Mouse (Mus musculus) limb, embryonic 12.5 days (tissue): ENCODE measurements around the gene Il17d. TPM values are rescaled to one million over a fixed set of nuclear protein-coding genes. Genes with fewer than 3 reads are reported as not detected.
A peak's percentile ranks its signal among the peaks of the same experiment; 100 is the strongest.

ENCODE experiments used
- ATAC-seq: fragments of 200-750 bp; cut with Nextera tagmentation; 2 replicates; pipeline ENCODE4 v1.8.0; 2017; ENCODE audit warnings: low read depth, moderate TSS enrichment; ENCODE audit not compliant: insufficient number of reproducible peaks, insufficient read depth, low FRiP score, low TSS enrichment
- H3K27ac ChIP-seq: fragments of 300-500 bp; sonication (generic); 2 replicates; pipeline ENCODE4 v1.5.1; 2016; ENCODE audit warnings: mild to moderate bottlenecking, moderate library complexity
- H3K27me3 ChIP-seq: fragments of 300-500 bp; sonication (generic); 2 replicates; pipeline ENCODE4 v1.6.1; 2016; ENCODE audit warnings: mild to moderate bottlenecking, moderate library complexity
- H3K36me3 ChIP-seq: fragments of 300-500 bp; sonication (generic); 2 replicates; pipeline ENCODE4 v1.6.1; 2016; ENCODE audit warnings: mild to moderate bottlenecking, moderate library complexity
- H3K4me1 ChIP-seq: fragments of 300-500 bp; sonication (generic); replicated peaks from 2 replicates; pipeline ENCODE4 v1.6.1; 2016
- H3K4me2 ChIP-seq: fragments of 300-500 bp; sonication (generic); 2 replicates; pipeline ENCODE4 v1.6.1; 2016; ENCODE audit warnings: mild to moderate bottlenecking, moderate library complexity
- H3K4me3 ChIP-seq: fragments of 300-500 bp; sonication (generic); replicated peaks from 2 replicates; pipeline ENCODE4 v1.5.1; 2016; ENCODE audit warnings: mild to moderate bottlenecking
- H3K9ac ChIP-seq: fragments of 300-500 bp; sonication (generic); replicated peaks from 2 replicates; pipeline ENCODE4 v1.6.1; 2016; ENCODE audit warnings: mild to moderate bottlenecking, moderate library complexity
- H3K9me3 ChIP-seq: fragments of 300-500 bp; sonication (generic); 2 replicates; pipeline ENCODE4 v1.6.1; 2016; ENCODE audit warnings: mild to moderate bottlenecking, moderate library complexity
- WGBS: fragments of 180-500 bp; shearing (Covaris S2); methylation state at CpG from one replicate; pipeline ENCODE4 v1.1.7; 2016; 5-methylcytosine and 5-hydroxymethylcytosine counted together
- polyA plus RNA-seq: library from polyadenylated mRNA; unstranded; fragments of >200 nt; fragmentation: Nextera tagmentation; extraction: Ambion mirVana; gene quantifications from 2 replicates; pipeline ENCODE4 v1.2.1, GENCODE M21; 2016

The Il17d gene
- 3.5 and 4.8 TPM in 2 replicates for polyA plus RNA-seq

DNA sequence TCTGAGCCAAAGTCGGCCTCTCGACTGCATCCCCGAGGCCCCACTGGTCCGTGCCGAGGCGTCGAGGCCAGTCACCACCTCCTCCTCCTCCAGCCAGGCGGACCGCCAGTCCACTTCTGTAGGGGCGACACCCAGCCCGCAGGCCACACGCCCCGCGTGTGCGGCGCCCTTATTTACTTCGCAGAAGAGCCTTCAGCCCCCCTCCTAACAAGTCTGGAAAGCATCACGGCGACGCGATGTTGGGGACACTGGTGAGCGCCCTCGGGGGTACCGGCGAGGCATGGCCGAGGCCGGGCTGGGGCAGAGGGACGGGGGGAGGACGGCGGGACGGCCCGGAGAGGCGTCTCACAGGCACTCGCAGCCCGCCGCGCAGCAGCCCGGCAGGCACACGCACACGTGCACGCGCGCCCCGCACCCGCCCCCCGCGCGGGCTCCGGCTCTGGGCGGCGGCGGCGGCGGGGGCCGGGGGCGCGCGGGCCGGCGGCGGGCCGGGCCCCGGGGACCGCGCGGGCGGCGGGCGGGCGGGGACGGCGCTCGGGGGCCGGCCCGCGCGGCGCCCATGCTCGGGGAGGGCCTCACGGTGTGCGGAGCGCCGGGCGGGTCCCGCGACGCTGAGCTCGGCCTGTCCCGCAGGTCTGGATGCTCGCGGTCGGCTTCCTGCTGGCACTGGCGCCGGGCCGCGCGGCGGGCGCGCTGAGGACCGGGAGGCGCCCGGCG, at the start of gene Il17d:
TSS of gene Il17d (plus strand) at position 107 of the 717 bp plus-strand sequence.
- WGBS: under 1% methylated on average over 82 of the region's 104 CpGs
- Histone ChIP-seq H3K27me3 (peaks cover 14% of the 10 kb centered on the region; the same call in 1 of the 2 replicates), H3K4me1 (peaks cover 11% of the 10 kb centered on the region), H3K4me2 (peak within 1 kb of the TSS; percentile 76), H3K27ac (peak within 1 kb of the TSS; percentile 80), H3K9me3 (no peaks in the 10 kb centered on the region), H3K9ac (peak within 1 kb of the TSS; percentile 74), H3K36me3 (no peaks in the 10 kb centered on the region), H3K4me3 (peak within 1 kb of the TSS; percentile 79)
- no peak for ATAC-seq

DNA sequence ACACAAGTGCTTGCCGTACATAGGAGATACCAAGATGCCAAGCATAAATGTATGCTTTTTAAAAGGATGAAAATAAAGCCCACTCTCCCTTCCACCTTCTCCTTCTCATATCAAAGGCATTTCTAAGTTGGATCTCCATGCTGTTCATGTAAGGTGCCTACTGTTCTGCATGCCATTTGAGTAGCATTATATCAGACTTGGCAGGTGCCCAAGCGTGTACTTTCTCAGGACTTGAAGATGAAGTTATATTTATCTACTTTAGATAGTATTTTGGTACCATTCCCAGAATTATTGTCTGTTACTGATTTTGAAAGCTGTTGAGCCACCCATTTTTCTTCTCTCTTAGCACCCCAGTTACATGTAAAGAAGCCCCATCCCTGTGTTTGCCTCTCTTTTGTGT, 49.5 kb upstream of the Il17d start:
- Histone ChIP-seq H3K4me3 (no peak overlapping the region), H3K27me3 (no peaks in the 10 kb centered on the region), H3K9ac (no peak overlapping the region), H3K4me1 (no peaks in the 10 kb centered on the region), H3K9me3 (no peaks in the 10 kb centered on the region), H3K4me2 (no peak overlapping the region), H3K36me3 (0 out of 2 replicates have a peak, but pooled peaks cover 8% of the 10 kb centered on the region), H3K27ac (no peak overlapping the region)
- no peak for ATAC-seq
- WGBS: 81% methylated on average over 2 of the region's 2 CpGs

DNA sequence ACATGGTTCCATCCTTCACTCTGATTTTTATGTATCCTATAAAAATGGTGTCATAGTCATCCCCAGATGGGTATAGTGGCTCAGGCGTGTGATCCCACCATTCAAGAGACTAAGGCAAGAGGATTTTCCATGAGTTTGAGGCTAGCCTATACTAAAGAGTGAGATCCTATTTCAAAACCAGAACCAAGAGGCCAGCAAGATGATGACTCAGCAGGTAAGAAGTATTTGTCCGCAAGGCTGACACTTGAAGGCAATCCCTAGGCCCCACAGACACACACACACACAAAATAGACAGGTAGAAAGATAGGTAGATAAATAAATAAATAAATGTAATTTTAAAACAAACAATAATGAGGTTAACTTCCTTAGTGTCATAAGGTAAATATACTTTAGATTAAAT, 42.3 kb upstream of the Il17d start:
- Histone ChIP-seq H3K36me3 (0 out of 2 replicates have a peak, but pooled peaks cover 2% of the 10 kb centered on the region), H3K27ac (no peak overlapping the region), H3K4me1 (no peaks in the 10 kb centered on the region), H3K4me2 (no peak overlapping the region), H3K9me3 (no peaks in the 10 kb centered on the region), H3K9ac (no peak overlapping the region), H3K27me3 (no peaks in the 10 kb centered on the region), H3K4me3 (no peak overlapping the region)
- WGBS: 83% methylated on average over 2 of the region's 2 CpGs
- ATAC-seq: no peak

DNA sequence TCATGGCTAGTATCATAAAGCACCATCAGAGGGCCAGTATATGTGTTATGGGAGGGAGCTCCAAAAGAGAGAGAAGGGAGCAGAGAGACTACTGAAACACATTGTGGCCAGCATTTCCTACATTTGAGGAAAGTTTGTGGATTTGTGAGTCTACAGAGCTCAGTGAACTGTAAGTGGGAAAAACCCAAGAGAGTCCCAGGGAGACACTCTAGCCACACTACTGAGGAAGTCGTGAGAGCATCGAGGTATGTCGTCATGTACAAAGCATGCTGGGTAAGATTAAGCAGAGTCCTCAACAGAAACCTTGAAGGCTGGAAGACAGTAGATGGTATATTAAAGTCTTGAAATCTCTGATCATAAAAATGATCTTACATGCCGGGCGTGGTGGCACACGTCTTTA, 40.4 kb upstream of the Il17d start:
- H3K27me3 ChIP-seq: no peaks in the 10 kb centered on the region
- H3K36me3 ChIP-seq: 0 out of 2 replicates have a peak, but pooled peaks cover 2% of the 10 kb centered on the region
- no peak overlapping the region for H3K4me3 ChIP-seq
- no peak overlapping the region for H3K27ac ChIP-seq
- no peak overlapping the region for H3K4me2 ChIP-seq
- 95% methylated on average over 6 of the region's 6 CpGs for WGBS
- H3K9ac ChIP-seq: no peak overlapping the region
- H3K4me1 ChIP-seq: no peaks in the 10 kb centered on the region
- no peak for ATAC-seq
- H3K9me3 ChIP-seq: no peaks in the 10 kb centered on the region

DNA sequence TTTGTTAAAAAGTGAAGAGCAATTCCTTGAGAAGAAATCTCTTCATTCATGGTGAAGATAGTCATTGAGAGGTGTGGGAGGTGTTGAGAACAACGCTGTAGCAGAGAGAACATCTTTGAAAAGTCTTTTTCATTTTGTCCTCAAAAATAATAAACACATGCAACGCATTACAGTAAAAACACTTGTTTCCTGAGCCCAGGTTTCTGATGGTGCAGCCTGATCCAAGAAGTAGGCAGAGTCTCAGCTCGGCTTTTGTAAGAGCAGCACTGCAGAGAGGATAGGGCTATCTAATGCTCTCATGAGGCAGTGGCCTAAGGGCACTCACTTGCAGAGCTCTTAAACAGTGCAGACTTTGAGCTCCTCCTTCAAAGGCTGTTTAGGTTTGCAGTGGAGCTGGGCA, 34.9 kb upstream of the Il17d start:
- WGBS: 75% methylated on average over 3 of the region's 3 CpGs
- Histone ChIP-seq H3K4me3 (no peak overlapping the region), H3K27me3 (no peaks in the 10 kb centered on the region), H3K36me3 (peaks cover 12% of the 10 kb centered on the region), H3K27ac (no peak overlapping the region), H3K4me1 (no peaks in the 10 kb centered on the region), H3K9me3 (no peaks in the 10 kb centered on the region), H3K4me2 (no peak overlapping the region), H3K9ac (no peak overlapping the region)
- ATAC-seq: no peak

DNA sequence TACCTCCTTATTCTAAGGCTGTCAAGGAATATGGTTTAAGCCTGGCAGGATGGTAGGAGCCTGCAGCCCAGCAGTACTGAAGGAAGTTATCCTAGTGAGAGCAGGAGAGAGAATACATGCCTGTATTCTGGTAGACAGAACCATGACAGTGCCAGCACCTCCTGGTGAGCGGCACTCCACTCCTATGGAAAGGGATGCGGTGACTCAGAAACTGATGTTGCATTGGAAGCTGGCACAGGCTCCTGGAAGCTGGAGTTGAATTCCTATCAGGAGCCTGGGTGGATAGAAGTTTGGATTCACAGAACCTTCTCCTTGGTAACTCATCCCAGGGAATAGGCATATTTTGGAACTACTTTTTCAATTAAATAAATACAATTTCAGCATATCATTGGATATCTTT, 30.7 kb upstream of the Il17d start:
- no peak overlapping the region for H3K4me2 ChIP-seq
- no peaks in the 10 kb centered on the region for H3K27me3 ChIP-seq
- ATAC-seq: no peak
- no peak overlapping the region for H3K4me3 ChIP-seq
- H3K36me3 ChIP-seq: peaks cover 10% of the 10 kb centered on the region
- H3K4me1 ChIP-seq: no peaks in the 10 kb centered on the region
- no peak overlapping the region for H3K27ac ChIP-seq
- 97% methylated on average over 2 of the region's 2 CpGs for WGBS
- no peaks in the 10 kb centered on the region for H3K9me3 ChIP-seq
- H3K9ac ChIP-seq: no peak overlapping the region

DNA sequence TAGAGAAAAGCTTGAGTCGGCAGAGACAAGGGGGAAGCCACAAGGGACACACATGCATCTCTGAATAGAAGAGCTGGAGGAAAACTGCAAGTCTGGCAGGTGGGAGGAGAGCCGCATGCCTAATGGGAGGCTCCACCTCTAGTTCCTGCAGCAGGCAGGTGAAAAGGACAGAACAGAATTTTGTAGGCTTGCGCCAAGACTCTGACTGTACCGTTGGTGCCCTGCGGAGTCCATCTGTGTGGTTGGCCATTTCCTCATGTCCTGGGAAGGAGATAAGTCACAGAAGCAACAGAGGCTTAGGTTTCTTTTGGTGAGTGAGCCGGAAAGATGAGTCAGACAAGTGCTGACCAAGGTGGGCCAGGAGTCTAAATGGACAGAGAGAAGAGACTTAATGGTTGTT, 20.8 kb upstream of the Il17d start:
- Histone ChIP-seq H3K27me3 (no peaks in the 10 kb centered on the region), H3K36me3 (peaks cover 3% of the 10 kb centered on the region; the same call in 1 of the 2 replicates), H3K9ac (no peak overlapping the region), H3K9me3 (no peaks in the 10 kb centered on the region), H3K4me2 (no peak overlapping the region), H3K27ac (no peak overlapping the region), H3K4me3 (no peak overlapping the region), H3K4me1 (no peaks in the 10 kb centered on the region)
- WGBS: 86% methylated on average over 6 of the region's 6 CpGs
- no peak for ATAC-seq

DNA sequence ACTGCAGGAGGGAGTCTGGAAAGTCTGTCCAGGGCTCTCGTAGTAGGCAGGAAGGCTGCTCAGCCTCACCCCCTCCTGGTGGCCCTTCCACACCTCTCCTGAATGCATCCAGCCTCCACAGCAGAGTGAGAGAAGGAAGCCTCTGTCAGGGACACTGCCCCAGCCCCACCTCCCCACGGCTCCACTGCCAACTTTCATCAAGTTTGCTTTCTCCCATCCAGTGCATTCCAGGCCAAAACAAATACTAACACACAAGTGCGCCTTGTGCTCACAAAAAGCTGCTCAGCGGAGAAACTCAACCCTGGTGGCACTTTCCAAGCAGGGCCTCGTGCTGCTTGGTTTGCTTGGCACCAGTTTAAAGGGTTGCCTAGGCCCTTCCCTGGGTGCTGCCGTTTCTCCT, 15.0 kb upstream of the Il17d start:
- no peak overlapping the region; the same call in 1 of the 2 replicates for H3K9ac ChIP-seq
- H3K27me3 ChIP-seq: no peaks in the 10 kb centered on the region
- no peak overlapping the region for H3K4me3 ChIP-seq
- H3K9me3 ChIP-seq: no peaks in the 10 kb centered on the region
- H3K4me1 ChIP-seq: peaks cover 6% of the 10 kb centered on the region; the same call in 1 of the 2 replicates
- peak; percentile 68 for ATAC-seq
- no peaks in the 10 kb centered on the region for H3K36me3 ChIP-seq
- H3K27ac ChIP-seq: 0 out of 2 replicates have a peak overlapping the region, but pooled peaks have one; percentile 35
- no peak overlapping the region for H3K4me2 ChIP-seq
- WGBS: 66% methylated on average over 6 of the region's 6 CpGs

DNA sequence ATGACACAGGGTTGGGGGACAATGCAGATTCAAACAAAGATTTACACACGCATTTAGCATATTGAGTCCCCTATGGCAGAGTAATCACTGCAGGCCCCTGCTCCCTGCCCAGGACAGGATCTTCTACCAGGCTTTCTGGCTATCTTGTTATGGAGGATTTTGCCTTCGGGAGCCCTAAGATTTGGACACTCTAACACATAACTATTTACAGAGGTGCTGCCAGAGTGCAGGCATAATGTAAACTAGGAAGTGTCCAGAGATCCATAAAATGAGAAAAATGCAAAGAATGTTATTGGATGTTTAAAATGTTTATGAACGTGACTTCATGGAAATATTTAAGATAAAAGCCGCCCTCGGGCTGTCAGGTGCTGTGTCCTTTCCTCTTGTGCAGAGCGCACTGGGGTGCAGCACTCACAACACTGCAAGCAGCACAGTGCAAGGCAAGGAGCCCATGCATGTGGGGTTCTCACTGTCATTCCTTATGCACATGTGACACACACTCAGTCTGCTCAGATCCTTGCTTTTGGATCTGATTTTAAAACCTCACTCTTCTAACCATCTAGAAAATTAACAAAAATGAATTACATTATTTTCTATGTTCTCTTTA, 9.3 kb upstream of the Il17d start:
- Histone ChIP-seq H3K36me3 (0 out of 2 replicates have a peak, but pooled peaks cover 8% of the 10 kb centered on the region), H3K9me3 (no peaks in the 10 kb centered on the region), H3K9ac (no peak overlapping the region), H3K27ac (no peak overlapping the region; the same call in 1 of the 2 replicates), H3K27me3 (no peaks in the 10 kb centered on the region), H3K4me2 (peak overlapping the region; percentile 2; the same call in 1 of the 2 replicates), H3K4me3 (no peak overlapping the region), H3K4me1 (peaks cover 16% of the 10 kb centered on the region)
- ATAC-seq: no peak
- 69% methylated on average over 6 of the region's 6 CpGs for WGBS

DNA sequence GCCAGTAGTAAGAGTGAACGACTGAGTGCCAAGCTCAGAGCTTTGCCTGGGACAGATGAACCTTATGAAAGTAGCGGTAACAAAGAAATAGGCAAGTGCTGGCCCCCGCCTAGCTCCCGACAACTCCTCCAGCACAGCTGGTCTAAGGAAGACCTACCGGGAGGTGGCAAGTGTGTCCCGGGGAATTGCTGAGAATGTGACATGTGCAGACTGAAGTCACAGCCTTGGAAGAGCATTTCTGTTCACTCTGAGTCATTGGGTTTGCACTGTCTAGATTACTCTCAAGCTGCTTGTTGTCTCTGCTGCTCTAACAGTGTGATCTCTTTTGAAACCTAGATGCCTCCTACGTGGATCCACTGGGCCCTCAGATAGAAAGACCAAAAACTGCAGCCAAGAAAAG, 7.6 kb upstream of the Il17d start:
- H3K4me2 ChIP-seq: no peak overlapping the region
- H3K36me3 ChIP-seq: 0 out of 2 replicates have a peak, but pooled peaks cover 8% of the 10 kb centered on the region
- peaks cover 16% of the 10 kb centered on the region for H3K4me1 ChIP-seq
- WGBS: 88% methylated on average over 7 of the region's 7 CpGs
- H3K27me3 ChIP-seq: no peaks in the 10 kb centered on the region
- H3K27ac ChIP-seq: no peak overlapping the region
- H3K9ac ChIP-seq: no peak overlapping the region
- no peak for ATAC-seq
- no peaks in the 10 kb centered on the region for H3K9me3 ChIP-seq
- no peak overlapping the region for H3K4me3 ChIP-seq

DNA sequence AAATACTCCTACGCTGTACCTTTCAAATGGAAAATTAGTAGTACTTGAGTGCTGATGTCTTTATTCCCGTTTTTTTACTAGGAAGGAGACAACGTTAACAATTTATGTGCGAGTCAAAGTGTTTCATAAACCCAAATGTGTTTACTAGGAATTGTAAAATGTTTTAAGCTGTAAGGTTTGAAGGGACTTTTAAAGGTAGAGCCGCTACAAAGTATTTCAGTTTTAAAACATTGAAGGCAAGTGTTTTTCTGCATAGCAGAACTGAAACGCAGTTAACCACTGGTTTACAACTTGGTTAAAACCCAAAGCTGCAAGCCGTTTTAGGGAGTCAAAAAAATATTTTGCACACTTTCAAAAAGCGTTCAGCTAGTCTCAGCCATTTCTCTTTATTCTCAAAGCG, 815 bp upstream of the Il17d start:
- H3K4me3 ChIP-seq: no peak overlapping the region
- H3K27me3 ChIP-seq: peaks cover 14% of the 10 kb centered on the region; the same call in 1 of the 2 replicates
- H3K4me1 ChIP-seq: peaks cover 6% of the 10 kb centered on the region
- H3K36me3 ChIP-seq: 0 out of 2 replicates have a peak, but pooled peaks cover under 1% of the 10 kb centered on the region
- H3K4me2 ChIP-seq: peak overlapping the region; percentile 76
- 58% methylated on average over 9 of the region's 9 CpGs for WGBS
- no peaks in the 10 kb centered on the region for H3K9me3 ChIP-seq
- H3K9ac ChIP-seq: no peak overlapping the region
- no peak overlapping the region for H3K27ac ChIP-seq
- ATAC-seq: no peak
